Mouse (Mus musculus) small intestine, adult 2 months (tissue): ENCODE measurements around the gene Olfr140. TPM values are rescaled to one million over a fixed set of nuclear protein-coding genes. Genes with fewer than 3 reads are reported as not detected.

Source experiments
- H3K27ac ChIP-seq: fragments of 200-500 bp; 2 replicates; pipeline ENCODE4 v1.5.1; 2012; ENCODE audit warnings: low read depth, low read length, control low read depth, inconsistent platforms; ENCODE audit not compliant: insufficient read depth
- H3K27me3 ChIP-seq: fragments of 200-500 bp; 2 replicates; pipeline ENCODE4 v1.6.1; 2012; ENCODE audit warnings: mild to moderate bottlenecking, moderate library complexity, low read length, inconsistent platforms; ENCODE audit not compliant: control insufficient read depth, insufficient read depth
- H3K36me3 ChIP-seq: fragments of 200-500 bp; 2 replicates; pipeline ENCODE4 v1.6.1; 2012; ENCODE audit warnings: mild to moderate bottlenecking, low read length, control low read depth, inconsistent platforms; ENCODE audit not compliant: control insufficient read depth, insufficient read depth
- H3K4me1 ChIP-seq: fragments of 200-500 bp; 2 replicates; pipeline ENCODE4 v1.6.1; 2012; ENCODE audit warnings: low read length, inconsistent platforms, mixed read lengths; ENCODE audit not compliant: control insufficient read depth, insufficient read depth, insufficient read length
- H3K4me3 ChIP-seq: fragments of 200-500 bp; 2 replicates; pipeline ENCODE4 v1.5.1; 2012; ENCODE audit warnings: low read depth, mild to moderate bottlenecking, control low read depth, inconsistent platforms, low read length, moderate library complexity
- CTCF ChIP-seq: fragments of 200-500 bp; IDR thresholded peaks from 2 replicates; pipeline ENCODE4 v1.5.1; 2012; ENCODE audit warnings: low read depth, mild to moderate bottlenecking, control low read depth, inconsistent platforms, low read length, moderate library complexity, mixed read lengths; ENCODE audit not compliant: insufficient replicate concordance, insufficient read length; ENCODE audit errors: extremely low read depth
- POLR2A ChIP-seq: fragments of 200-500 bp; IDR thresholded peaks from 2 replicates; pipeline ENCODE4 v1.6.1; 2012; ENCODE audit warnings: low read depth, mild to moderate bottlenecking, control low read depth, inconsistent platforms, low read length, moderate library complexity
- WGBS: fragments of 180-500 bp; shearing (Covaris S2); methylation state at CpG from one replicate; pipeline ENCODE4 v1.1.7; 2018; 5-methylcytosine and 5-hydroxymethylcytosine counted together
- polyA plus RNA-seq: library from polyadenylated mRNA; depleted of rRNA; stranded (reverse); fragments of >200 nt; gene quantifications from 2 replicates; pipeline ENCODE4 v1.2.3, GENCODE M21; 2012; rRNA removed

The Olfr140 gene
- polyA plus RNA-seq = not detected in 2 replicates

- H3K27ac ChIP-seq = no peak within 1 kb of the TSS
- TF ChIP-seq CTCF (no peak), POLR2A (no peak)
- no peaks in the 10 kb centered on the region for H3K27me3 ChIP-seq
- H3K4me3 ChIP-seq = no peak within 1 kb of the TSS
- no peaks in the 10 kb centered on the region for H3K4me1 ChIP-seq
- H3K36me3 ChIP-seq = no peaks in the 10 kb centered on the region
Measured at GRCm38 (mm10) chr2:90063494-90063893, at the start of gene Olfr140. Olfr140 (minus strand) TSS chr2:90063594.

GRCm38 (mm10) chr2:90070065-90070464 is 6.7 kb upstream of the Olfr140 start:
- TF ChIP-seq POLR2A = no peak
- no peak for TF ChIP-seq CTCF
- no peaks in the 10 kb centered on the region for H3K36me3 ChIP-seq
- H3K4me1 ChIP-seq = no peaks in the 10 kb centered on the region
- no peak overlapping the region for H3K27ac ChIP-seq
- H3K4me3 ChIP-seq = no peak overlapping the region
- WGBS = 67% methylated on average over 2 of the region's 2 CpGs
- H3K27me3 ChIP-seq = no peaks in the 10 kb centered on the region

- Histone ChIP-seq H3K36me3 (no peaks in the 10 kb centered on the region), H3K4me3 (no peak within 1 kb of the TSS), H3K4me1 (no peaks in the 10 kb centered on the region), H3K27me3 (no peaks in the 10 kb centered on the region), H3K27ac (no peak within 1 kb of the TSS)
- TF ChIP-seq CTCF = no peak
- no peak for TF ChIP-seq POLR2A
Measured at GRCm38 (mm10) chr2:90035037-90035436, 28.4 kb downstream of the Olfr140 start, which contains the start of gene Olfr1265. Olfr1265 (plus strand) TSS chr2:90035337.

GRCm38 (mm10) chr2:90025477-90025876 is 37.9 kb downstream of the Olfr140 start, which contains the start of gene Olfr1264:
Olfr1264 (minus strand) TSS chr2:90025577.
- 76% methylated on average over 2 of the region's 2 CpGs for WGBS
- no peaks in the 10 kb centered on the region for H3K4me1 ChIP-seq

GRCm38 (mm10) chr2:90011831-90012230 is 51.6 kb downstream of the Olfr140 start, which contains the start of gene Olfr1263:
Olfr1263 (plus strand) TSS chr2:90012131.
- no peak within 1 kb of the TSS for H3K4me3 ChIP-seq
- TF ChIP-seq CTCF = no peak
- no peak for TF ChIP-seq POLR2A
- 84% methylated on average over 2 of the region's 2 CpGs for WGBS

More at GRCm38 (mm10) chr2:90025477-90025876, 37.9 kb downstream of the Olfr140 start, which contains the start of gene Olfr1264:
- H3K4me3 ChIP-seq = no peak within 1 kb of the TSS
- TF ChIP-seq CTCF (no peak), POLR2A (no peak)
- no peaks in the 10 kb centered on the region for H3K36me3 ChIP-seq
- H3K27ac ChIP-seq = no peak within 1 kb of the TSS
- no peaks in the 10 kb centered on the region for H3K27me3 ChIP-seq

GRCm38 (mm10) chr2:89999845-90000244 is 63.5 kb downstream of the Olfr140 start, which contains the start of gene Olfr1262:
Olfr1262 (plus strand) TSS chr2:90000145.
- Histone ChIP-seq H3K27me3 (no peaks in the 10 kb centered on the region), H3K36me3 (no peaks in the 10 kb centered on the region), H3K27ac (no peak within 1 kb of the TSS), H3K4me3 (no peak within 1 kb of the TSS), H3K4me1 (no peaks in the 10 kb centered on the region)
- no peak for TF ChIP-seq CTCF
- no peak for TF ChIP-seq POLR2A

More at GRCm38 (mm10) chr2:90011831-90012230, 51.6 kb downstream of the Olfr140 start, which contains the start of gene Olfr1263:
- H3K36me3 ChIP-seq = no peaks in the 10 kb centered on the region
- H3K4me1 ChIP-seq = no peaks in the 10 kb centered on the region
- H3K27me3 ChIP-seq = no peaks in the 10 kb centered on the region
- H3K27ac ChIP-seq = no peak within 1 kb of the TSS

Other genes with a start within 250 kb of the Olfr140 start
- gene Olfr1256, start 222.0 kb downstream of the Olfr140 start, polyA plus RNA-seq = not detected in 2 replicates
- gene Olfr48, start 215.4 kb downstream of the Olfr140 start, polyA plus RNA-seq = not detected in 2 replicates
- not detected in 2 replicates for gene Olfr1257, start 185.2 kb downstream of the Olfr140 start, polyA plus RNA-seq
- not detected in 2 replicates for gene Olfr1258, start 136.3 kb downstream of the Olfr140 start, polyA plus RNA-seq
- gene Olfr1259, start 114.9 kb downstream of the Olfr140 start, polyA plus RNA-seq = 0.18 TPM in 1 of 2 replicates, not detected in the other
- gene Olfr1260, start 89.3 kb downstream of the Olfr140 start, polyA plus RNA-seq = not detected in 2 replicates
- not detected in 2 replicates for gene Olfr1261, start 72.4 kb downstream of the Olfr140 start, polyA plus RNA-seq
- not detected in 2 replicates for gene Olfr1262, start 63.4 kb downstream of the Olfr140 start, polyA plus RNA-seq
- gene Olfr1263, start 51.5 kb downstream of the Olfr140 start, polyA plus RNA-seq = not detected in 2 replicates
- gene Olfr1264, start 38.0 kb downstream of the Olfr140 start, polyA plus RNA-seq = not detected in 2 replicates
- gene Olfr1265, start 28.3 kb downstream of the Olfr140 start, polyA plus RNA-seq = not detected in 2 replicates
- gene Olfr1269, start 57.8 kb upstream of the Olfr140 start, polyA plus RNA-seq = not detected in 2 replicates
- not detected in 2 replicates for gene Olfr32, start 78.7 kb upstream of the Olfr140 start, polyA plus RNA-seq
- not detected in 2 replicates for gene Olfr1270, start 89.5 kb upstream of the Olfr140 start, polyA plus RNA-seq
- not detected in 2 replicates for gene Olfr1506, start 160.9 kb upstream of the Olfr140 start, polyA plus RNA-seq
- not detected in 2 replicates for gene Olfr142, start 194.0 kb upstream of the Olfr140 start, polyA plus RNA-seq
- gene Olfr1271, start 207.4 kb upstream of the Olfr140 start, polyA plus RNA-seq = not detected in 2 replicates
- gene Olfr1272, start 229.2 kb upstream of the Olfr140 start, polyA plus RNA-seq = not detected in 2 replicates